Mouse (Mus musculus): ENCODE data around the gene Sp1. TPM values are rescaled to one million over a fixed set of nuclear protein-coding genes. Genes with fewer than 3 reads are reported as not detected.
A peak's percentile ranks its signal among the peaks of the same experiment; 100 is the strongest.

Gene Sp1
- polyA plus RNA-seq, 1 experiment from 2014 or later = 11.5 TPM

GRCm38 (mm10) chr15:102404608-102405488 lies 1.1 kb upstream of the Sp1 start:
- H3K36me3 ChIP-seq (ENCODE audit: control insufficient read depth, insufficient read depth, low read length) = peaks cover 16% of the 10 kb centered on the region
- 17% methylated on average over 34 of the region's 34 CpGs for WGBS
- no peaks in the 10 kb centered on the region for H3K9me3 ChIP-seq (ENCODE audit: control insufficient read depth, low read length)
- peak overlapping the region; percentile 41 for H3K4me3 ChIP-seq (ENCODE audit: low read depth, low read length)
- H3K27me3 ChIP-seq (ENCODE audit: control insufficient read depth, insufficient read depth, low read length) = no peaks in the 10 kb centered on the region
- ATAC-seq (ENCODE audit: low FRiP score) (no peak), DNase-seq (ENCODE audit: low spot score) (no peak)
- peak overlapping the region; percentile 55 for H3K9ac ChIP-seq (ENCODE audit: low read depth, low read length)
- peak overlapping the region; percentile 94 for H3K27ac ChIP-seq (ENCODE audit: low read depth, low read length)
- H3K4me2 ChIP-seq (replicated peaks; ENCODE audit: low read depth, low read length) = peak overlapping the region; percentile 41
- H3K4me1 ChIP-seq (replicated peaks; ENCODE audit: control insufficient read depth, insufficient read depth, low read length) = peaks cover 2% of the 10 kb centered on the region; the same call in 1 of the 2 replicates

- H3K4me2 ChIP-seq (replicated peaks; ENCODE audit: low read depth, low read length) = peak overlapping the region; percentile 33
- H3K27ac ChIP-seq (ENCODE audit: low read depth, low read length) = peak overlapping the region; percentile 94
- peaks cover 25% of the 10 kb centered on the region for H3K36me3 ChIP-seq (ENCODE audit: control insufficient read depth, insufficient read depth, low read length)
- DNase-seq (ENCODE audit: low spot score) (peak; percentile 70), ATAC-seq (ENCODE audit: low FRiP score) (peak; percentile 2; the same call in 1 of the 2 replicates)
- H3K4me1 ChIP-seq (replicated peaks; ENCODE audit: control insufficient read depth, insufficient read depth, low read length) = 0 out of 2 replicates have a peak, but pooled peaks cover 2% of the 10 kb centered on the region
- peak overlapping the region; percentile 91 for H3K4me3 ChIP-seq (ENCODE audit: low read depth, low read length)
- WGBS = 1% methylated on average over 28 of the region's 69 CpGs
- peak overlapping the region; percentile 94 for H3K9ac ChIP-seq (ENCODE audit: low read depth, low read length)
- no peaks in the 10 kb centered on the region for H3K27me3 ChIP-seq (ENCODE audit: control insufficient read depth, insufficient read depth, low read length)
- no peaks in the 10 kb centered on the region for H3K9me3 ChIP-seq (ENCODE audit: control insufficient read depth, low read length)
These were observed 411 bp downstream of the Sp1 start for GRCm38 (mm10) chr15:102406196-102406911.

DNA sequence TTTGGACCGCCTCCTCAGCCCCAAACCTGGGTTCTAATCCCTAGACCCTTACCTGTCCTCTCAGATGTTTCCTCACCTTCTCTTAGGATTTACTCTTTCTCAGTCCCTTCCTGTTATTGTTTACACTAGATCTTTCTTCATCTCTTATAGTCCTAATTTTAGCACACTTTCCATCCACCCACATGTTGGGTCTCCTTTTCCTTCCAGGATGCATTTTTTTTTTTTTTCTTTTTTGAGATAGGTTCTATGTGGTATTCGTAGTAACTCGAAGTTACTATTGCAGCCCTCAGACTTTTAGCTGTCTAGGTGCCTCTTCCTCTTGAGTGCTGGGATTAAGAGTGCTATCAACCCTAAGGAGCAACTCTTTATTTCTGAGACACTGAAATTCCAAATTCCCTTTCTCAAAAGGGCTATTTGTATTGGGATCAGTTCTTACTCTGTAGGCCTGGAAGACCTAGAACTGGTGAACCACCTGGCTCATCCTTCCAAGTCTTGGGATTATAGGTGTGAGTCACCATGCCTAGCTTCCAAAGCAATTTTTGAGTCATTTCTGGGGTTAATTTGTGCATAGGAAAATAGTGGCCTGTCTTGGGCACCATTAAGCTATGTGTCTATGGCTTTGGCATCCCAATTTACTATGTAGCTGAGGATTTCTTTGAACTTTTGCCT lies 1.1 kb downstream of the Sp1 start:
- peak overlapping the region; percentile 94 for H3K27ac ChIP-seq (ENCODE audit: low read depth, low read length)
- peak overlapping the region; percentile 33 for H3K4me2 ChIP-seq (replicated peaks; ENCODE audit: low read depth, low read length)
- no peaks in the 10 kb centered on the region for H3K9me3 ChIP-seq (ENCODE audit: control insufficient read depth, low read length)
- peak overlapping the region; percentile 94 for H3K9ac ChIP-seq (ENCODE audit: low read depth, low read length)
- 0 out of 2 replicates have a peak, but pooled peaks cover 2% of the 10 kb centered on the region for H3K4me1 ChIP-seq (replicated peaks; ENCODE audit: control insufficient read depth, insufficient read depth, low read length)
- no peak for ATAC-seq (ENCODE audit: low FRiP score)
- H3K4me3 ChIP-seq (ENCODE audit: low read depth, low read length) = peak overlapping the region; percentile 91
- no peaks in the 10 kb centered on the region for H3K27me3 ChIP-seq (ENCODE audit: control insufficient read depth, insufficient read depth, low read length)
- 43% methylated on average over 2 of the region's 3 CpGs for WGBS
- peaks cover 25% of the 10 kb centered on the region for H3K36me3 ChIP-seq (ENCODE audit: control insufficient read depth, insufficient read depth, low read length)
- DNase-seq (ENCODE audit: low spot score) = no peak

DNA sequence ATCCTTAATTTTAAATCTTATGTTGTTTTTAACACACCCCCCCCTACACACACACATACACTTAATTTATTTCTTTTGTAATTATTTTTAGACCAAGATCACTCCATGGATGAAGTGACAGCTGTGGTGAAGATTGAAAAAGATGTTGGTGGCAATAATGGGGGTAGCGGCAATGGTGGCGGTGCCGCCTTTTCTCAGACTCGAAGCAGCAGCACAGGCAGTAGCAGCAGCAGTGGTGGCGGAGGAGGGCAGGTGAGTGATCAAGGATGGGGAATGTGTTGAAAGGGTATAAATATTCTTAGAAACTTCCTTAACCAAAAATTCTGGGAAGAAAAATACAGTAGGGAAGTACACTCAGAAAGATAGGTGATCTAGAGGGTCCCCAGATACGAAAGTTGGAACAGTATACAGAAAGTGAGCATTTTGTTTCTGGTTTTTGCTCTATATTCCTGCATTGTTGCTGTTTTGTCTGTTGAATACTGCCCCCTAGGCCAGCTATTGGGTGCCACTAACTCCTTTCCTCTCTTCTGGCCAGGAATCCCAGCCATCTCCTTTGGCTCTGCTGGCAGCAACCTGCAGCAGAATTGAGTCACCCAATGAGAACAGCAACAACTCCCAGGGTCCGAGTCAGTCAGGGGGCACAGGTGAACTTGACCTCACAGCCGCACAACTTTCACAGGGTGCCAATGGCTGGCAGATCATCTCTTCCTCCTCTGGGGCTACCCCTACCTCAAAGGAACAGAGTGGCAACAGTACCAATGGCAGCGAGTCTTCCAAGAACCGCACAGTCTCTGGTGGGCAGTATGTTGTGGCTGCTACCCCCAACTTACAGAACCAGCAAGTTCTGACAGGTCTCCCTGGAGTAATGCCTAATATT lies 2.0 kb downstream of the Sp1 start:
- WGBS = 97% methylated on average over 10 of the region's 10 CpGs
- no peak overlapping the region for H3K4me2 ChIP-seq (replicated peaks; ENCODE audit: low read depth, low read length)
- no peaks in the 10 kb centered on the region for H3K9me3 ChIP-seq (ENCODE audit: control insufficient read depth, low read length)
- no peak for ATAC-seq (ENCODE audit: low FRiP score)
- H3K4me1 ChIP-seq (replicated peaks; ENCODE audit: control insufficient read depth, insufficient read depth, low read length) = 0 out of 2 replicates have a peak, but pooled peaks cover 2% of the 10 kb centered on the region
- H3K4me3 ChIP-seq (ENCODE audit: low read depth, low read length) = no peak overlapping the region; the same call in 1 of the 2 replicates
- H3K36me3 ChIP-seq (ENCODE audit: control insufficient read depth, insufficient read depth, low read length) = peaks cover 25% of the 10 kb centered on the region
- no peak for DNase-seq (ENCODE audit: low spot score)
- no peaks in the 10 kb centered on the region for H3K27me3 ChIP-seq (ENCODE audit: control insufficient read depth, insufficient read depth, low read length)
- no peak overlapping the region for H3K9ac ChIP-seq (ENCODE audit: low read depth, low read length)
- no peak overlapping the region for H3K27ac ChIP-seq (ENCODE audit: low read depth, low read length)

DNA sequence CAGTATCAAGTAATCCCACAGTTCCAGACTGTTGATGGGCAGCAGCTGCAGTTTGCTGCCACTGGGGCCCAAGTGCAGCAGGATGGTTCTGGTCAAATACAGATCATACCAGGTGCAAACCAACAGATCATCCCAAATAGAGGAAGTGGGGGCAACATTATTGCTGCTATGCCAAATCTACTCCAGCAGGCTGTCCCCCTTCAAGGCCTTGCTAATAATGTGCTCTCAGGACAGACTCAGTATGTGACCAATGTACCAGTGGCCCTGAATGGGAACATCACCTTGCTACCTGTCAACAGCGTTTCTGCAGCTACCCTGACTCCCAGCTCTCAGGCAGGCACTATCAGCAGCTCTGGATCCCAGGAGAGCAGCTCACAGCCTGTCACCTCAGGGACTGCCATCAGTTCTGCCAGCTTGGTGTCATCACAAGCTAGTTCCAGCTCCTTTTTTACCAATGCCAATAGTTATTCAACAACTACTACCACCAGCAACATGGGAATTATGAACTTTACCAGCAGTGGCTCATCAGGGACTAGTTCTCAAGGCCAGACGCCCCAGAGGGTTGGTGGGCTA lies 2.7 kb downstream of the Sp1 start:
- 85% methylated on average over 2 of the region's 2 CpGs for WGBS
- H3K9ac ChIP-seq (ENCODE audit: low read depth, low read length) = no peak overlapping the region

DNA sequence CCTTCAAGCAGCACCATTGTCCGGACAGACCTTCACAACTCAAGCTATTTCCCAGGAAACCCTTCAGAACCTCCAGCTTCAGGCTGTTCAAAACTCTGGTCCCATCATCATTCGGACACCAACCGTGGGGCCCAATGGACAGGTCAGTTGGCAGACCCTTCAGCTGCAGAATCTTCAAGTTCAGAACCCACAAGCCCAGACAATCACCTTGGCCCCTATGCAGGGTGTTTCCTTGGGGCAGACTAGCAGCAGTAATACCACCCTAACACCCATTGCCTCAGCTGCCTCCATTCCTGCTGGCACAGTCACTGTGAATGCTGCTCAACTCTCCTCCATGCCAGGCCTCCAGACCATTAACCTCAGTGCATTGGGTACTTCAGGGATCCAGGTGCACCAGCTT lies 3.3 kb downstream of the Sp1 start:
- WGBS = 93% methylated on average over 3 of the region's 3 CpGs
- no peak overlapping the region for H3K27ac ChIP-seq (ENCODE audit: low read depth, low read length)
- H3K4me2 ChIP-seq (replicated peaks; ENCODE audit: low read depth, low read length) = peak overlapping the region; percentile 11; the same call in 1 of the 2 replicates
- no peaks in the 10 kb centered on the region for H3K9me3 ChIP-seq (ENCODE audit: control insufficient read depth, low read length)
- 0 out of 2 replicates have a peak, but pooled peaks cover 2% of the 10 kb centered on the region for H3K4me1 ChIP-seq (replicated peaks; ENCODE audit: control insufficient read depth, insufficient read depth, low read length)
- no peak for ATAC-seq (ENCODE audit: low FRiP score)
- H3K4me3 ChIP-seq (ENCODE audit: low read depth, low read length) = no peak overlapping the region
- no peaks in the 10 kb centered on the region for H3K27me3 ChIP-seq (ENCODE audit: control insufficient read depth, insufficient read depth, low read length)
- H3K9ac ChIP-seq (ENCODE audit: low read depth, low read length) = no peak overlapping the region
- peaks cover 27% of the 10 kb centered on the region for H3K36me3 ChIP-seq (ENCODE audit: control insufficient read depth, insufficient read depth, low read length)
- no peak for DNase-seq (ENCODE audit: low spot score)

More for the DNA sequence above, 2.7 kb downstream of the Sp1 start:
- DNase-seq (ENCODE audit: low spot score) (no peak), ATAC-seq (ENCODE audit: low FRiP score) (no peak)
- Histone ChIP-seq H3K4me1 (replicated peaks; ENCODE audit: control insufficient read depth, insufficient read depth, low read length) (0 out of 2 replicates have a peak, but pooled peaks cover 2% of the 10 kb centered on the region), H3K36me3 (ENCODE audit: control insufficient read depth, insufficient read depth, low read length) (peaks cover 27% of the 10 kb centered on the region), H3K9me3 (ENCODE audit: control insufficient read depth, low read length) (no peaks in the 10 kb centered on the region), H3K27me3 (ENCODE audit: control insufficient read depth, insufficient read depth, low read length) (no peaks in the 10 kb centered on the region), H3K27ac (ENCODE audit: low read depth, low read length) (no peak overlapping the region), H3K4me2 (replicated peaks; ENCODE audit: low read depth, low read length) (no peak overlapping the region), H3K4me3 (ENCODE audit: low read depth, low read length) (no peak overlapping the region)

- DNase-seq (ENCODE audit: low spot score) = no peak
- Histone ChIP-seq H3K36me3 (ENCODE audit: control insufficient read depth, insufficient read depth, low read length) (peaks cover 27% of the 10 kb centered on the region), H3K4me3 (ENCODE audit: low read depth, low read length) (no peak overlapping the region), H3K27ac (ENCODE audit: low read depth, low read length) (no peak overlapping the region), H3K9me3 (ENCODE audit: control insufficient read depth, low read length) (no peaks in the 10 kb centered on the region), H3K27me3 (ENCODE audit: control insufficient read depth, insufficient read depth, low read length) (no peaks in the 10 kb centered on the region), H3K4me1 (replicated peaks; ENCODE audit: control insufficient read depth, insufficient read depth, low read length) (0 out of 2 replicates have a peak, but pooled peaks cover 2% of the 10 kb centered on the region), H3K4me2 (replicated peaks; ENCODE audit: low read depth, low read length) (no peak overlapping the region), H3K9ac (ENCODE audit: low read depth, low read length) (no peak overlapping the region)
- WGBS = 95% methylated on average over 1 of the region's 1 CpGs
- no peak for ATAC-seq (ENCODE audit: low FRiP score)
These were observed 5.1 kb downstream of the Sp1 start for GRCm38 (mm10) chr15:102411077-102411476.

Measured in hindbrain, embryonic 11.5 days (tissue).